Mouse (Mus musculus) lung, postnatal 14 days (tissue): Measurements from ENCODE around the gene Psrc1.

ENCODE experiments used
- DNase-seq: peaks from one replicate; pipeline ENCODE4 v3.0.0; 2021

Psrc1 gene

DNA sequence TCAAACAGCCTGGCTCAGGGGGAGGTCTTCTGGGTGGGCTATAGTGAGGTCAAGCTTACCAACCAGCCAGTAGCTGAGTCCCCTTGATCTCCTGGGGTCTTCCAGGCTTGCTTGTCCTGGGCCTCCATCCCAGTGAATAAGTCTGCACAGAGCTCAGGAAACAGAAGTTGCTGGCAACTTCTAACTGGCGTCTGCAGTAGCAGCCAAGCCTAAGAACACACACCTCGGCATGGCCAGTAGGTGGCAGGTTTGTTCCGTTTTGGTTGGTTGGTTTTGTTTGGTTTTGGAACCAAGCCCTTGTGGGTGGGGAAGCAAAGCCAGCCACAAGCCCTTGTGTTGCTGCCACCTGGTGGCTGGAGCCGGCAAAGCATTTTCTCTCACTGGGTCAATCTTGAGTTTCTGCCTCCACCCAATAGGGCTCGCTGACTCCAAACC, 5.5 kb downstream of the Psrc1 start:
- DNase-seq, result peak; percentile 99

DNA sequence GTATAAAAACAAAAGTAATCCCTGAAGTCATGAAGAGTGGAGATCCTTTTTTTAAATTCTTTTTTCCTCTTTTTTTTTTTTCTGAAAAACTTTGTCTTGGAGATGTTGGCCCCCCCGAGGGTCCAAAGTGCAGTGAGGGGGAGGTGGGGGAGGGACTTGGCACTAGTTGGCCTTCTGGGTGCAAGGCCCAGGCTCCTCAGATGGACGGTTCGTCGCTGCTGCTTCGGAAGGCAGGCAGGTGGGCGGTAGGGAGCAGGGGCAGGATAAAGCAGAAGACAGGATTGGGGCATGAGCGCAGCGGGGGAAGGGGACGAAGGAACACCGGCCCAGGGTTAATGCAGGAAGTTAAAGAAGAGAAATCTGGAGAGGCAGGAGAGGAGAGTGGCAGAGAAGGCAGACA, 8.7 kb downstream of the Psrc1 start:
- DNase-seq, result no peak

DNA sequence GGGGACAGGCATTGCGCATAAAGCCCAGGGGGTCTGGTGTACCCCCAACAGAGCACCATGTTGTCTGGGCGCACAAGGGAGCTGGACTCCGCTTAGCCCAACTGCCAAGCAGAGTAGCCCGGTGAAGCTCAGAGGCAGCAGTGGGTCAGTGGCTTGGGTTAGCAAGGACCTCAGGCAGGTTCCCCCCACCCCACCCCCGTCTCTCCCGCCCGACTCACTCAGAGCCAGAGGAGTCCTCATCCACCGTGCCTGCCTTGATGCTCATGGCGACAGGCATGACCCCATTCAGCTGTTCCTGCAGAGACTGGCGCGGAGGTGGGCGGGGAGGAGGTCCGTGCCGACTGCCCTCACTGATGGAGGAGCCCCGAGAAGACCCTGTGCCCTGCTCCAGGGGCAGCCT, 9.2 kb downstream of the Psrc1 start:
- DNase-seq, result no peak

DNA sequence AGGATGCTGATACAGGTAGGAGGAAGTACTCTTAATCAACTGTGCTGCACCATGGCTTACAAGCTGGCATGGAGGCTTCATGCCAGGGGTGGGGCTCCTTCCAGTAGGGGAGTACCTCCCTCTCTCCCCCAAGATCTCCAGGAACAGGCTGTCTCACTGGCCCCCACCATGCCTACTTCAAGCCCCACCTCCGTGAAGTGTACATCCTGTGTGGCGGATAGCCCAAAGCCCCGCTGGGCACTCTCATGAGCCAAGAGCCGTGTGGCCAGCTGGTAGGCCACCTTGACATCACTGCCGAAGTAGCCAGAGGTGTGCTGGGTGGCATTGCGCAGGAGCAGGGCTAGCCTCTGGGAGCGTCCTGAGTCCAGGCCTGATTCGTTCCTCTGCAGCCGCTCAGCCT, 14.6 kb downstream of the Psrc1 start:
- no peak for DNase-seq

DNA sequence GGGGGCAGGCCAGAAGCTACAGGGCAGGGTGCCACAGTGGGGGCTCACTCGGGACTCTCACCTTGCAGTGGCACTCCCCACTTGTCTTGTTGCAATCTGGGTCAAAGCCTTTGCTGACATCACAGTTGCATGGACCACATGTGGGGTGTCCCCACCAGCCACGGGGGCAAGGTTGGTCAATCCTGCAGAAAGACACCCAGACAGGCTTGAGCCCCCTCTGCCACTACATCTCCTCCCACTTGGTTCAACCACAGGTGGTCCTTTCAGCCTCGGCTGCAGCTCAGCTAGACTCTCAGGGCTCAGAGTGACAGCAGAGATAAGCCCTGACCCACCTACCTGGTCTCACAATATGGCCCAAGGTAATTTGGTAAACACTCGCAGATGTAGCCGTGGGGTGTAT, 16.8 kb downstream of the Psrc1 start:
- no peak for DNase-seq

DNA sequence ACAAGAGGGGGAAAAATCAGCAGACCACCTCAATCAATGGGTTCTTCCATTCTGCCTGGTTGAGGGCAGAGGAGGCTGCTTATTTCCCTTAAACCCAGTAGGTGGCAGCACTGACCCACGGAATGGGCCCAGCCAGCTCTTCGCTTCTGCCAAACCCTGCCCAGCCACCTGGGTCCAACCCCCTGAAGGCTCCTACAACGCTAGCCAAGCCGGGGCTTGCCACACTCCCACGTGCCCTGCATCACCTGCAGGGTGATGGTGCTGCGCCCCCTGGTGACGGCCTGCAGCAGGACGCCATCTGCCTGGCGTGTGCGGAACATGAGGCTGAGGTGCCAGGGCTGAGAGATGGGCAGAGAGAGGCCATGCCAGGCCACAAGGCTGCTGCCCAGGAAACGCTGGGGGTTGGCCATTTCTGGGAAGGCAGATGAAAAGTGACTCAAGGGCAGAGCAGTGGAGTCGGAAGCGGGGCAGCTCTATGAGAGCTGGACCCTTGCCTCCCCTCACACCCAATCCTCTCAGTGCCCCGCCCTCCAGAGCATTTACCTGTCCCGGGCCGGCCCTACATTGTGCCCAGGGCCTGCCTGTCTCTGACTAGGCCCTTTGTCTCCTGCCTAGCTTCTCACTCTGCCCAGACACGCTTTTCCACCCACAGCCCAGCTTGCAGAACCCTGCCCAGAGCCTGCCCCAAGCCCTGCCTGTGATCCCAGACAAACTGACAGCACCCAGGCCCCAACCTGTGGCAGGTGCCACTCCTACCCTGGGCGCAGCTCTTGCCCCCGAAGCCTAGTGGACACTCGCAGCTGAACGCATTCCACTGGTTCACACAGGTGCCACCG, 18.3 kb downstream of the Psrc1 start:
- DNase-seq, result peak; percentile 88

DNA sequence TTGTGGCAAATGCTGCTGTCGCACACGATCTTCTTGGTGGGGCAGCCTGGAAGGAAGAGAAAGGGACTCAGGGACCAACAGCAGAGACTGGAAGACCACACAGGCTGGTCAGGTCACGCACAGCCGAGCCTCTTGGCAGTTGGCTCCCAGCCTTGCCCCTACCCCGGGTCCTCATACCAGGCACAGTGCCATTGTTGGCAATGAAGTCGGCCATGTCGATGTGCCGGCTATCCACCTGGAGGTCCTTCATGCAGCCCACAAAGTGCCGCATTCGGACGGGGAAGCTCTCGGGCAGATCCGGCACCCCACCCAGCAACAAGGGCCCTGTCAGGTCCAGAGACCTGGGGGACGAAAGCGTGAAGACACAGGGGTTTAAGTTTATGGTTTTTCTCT, 18.9 kb downstream of the Psrc1 start:
- no peak for DNase-seq

DNA sequence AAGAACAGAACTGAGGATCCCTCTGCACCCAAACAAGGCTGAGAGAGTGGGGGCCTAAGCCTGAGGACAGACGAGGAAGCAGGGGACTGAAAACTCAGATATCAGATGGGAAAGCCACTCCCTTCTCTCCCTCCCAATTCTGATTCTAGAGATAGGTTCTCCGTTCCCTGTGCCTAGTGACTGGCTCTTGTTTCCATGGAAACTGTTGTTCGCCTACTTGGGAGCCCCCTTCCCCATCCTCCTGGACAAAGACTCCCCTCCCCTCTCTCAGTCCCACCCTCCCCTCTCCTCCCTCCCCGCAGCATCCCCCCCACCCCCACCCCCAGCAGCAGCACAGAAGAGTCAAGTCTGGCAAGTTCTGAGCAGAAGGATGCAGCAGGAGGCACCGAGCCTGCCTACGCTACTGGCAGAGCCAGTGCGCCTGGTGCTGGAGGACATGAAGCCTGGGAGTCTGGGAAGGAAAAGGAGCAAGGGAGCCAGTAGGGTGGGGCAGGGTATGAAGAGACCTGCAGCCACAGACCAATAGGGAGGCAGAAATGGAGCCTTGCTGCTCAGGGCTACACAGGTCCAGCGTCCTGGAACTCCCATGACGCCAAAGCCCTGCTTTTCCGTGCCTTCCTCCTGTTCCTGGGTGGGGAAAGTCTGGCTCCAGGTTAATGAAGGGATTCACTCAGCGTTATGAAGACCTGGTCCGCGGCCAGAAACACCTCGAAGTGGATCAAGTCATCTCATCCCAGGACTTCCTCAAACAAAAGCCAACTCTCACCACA, 22.1 kb downstream of the Psrc1 start:
- no peak for DNase-seq

DNA sequence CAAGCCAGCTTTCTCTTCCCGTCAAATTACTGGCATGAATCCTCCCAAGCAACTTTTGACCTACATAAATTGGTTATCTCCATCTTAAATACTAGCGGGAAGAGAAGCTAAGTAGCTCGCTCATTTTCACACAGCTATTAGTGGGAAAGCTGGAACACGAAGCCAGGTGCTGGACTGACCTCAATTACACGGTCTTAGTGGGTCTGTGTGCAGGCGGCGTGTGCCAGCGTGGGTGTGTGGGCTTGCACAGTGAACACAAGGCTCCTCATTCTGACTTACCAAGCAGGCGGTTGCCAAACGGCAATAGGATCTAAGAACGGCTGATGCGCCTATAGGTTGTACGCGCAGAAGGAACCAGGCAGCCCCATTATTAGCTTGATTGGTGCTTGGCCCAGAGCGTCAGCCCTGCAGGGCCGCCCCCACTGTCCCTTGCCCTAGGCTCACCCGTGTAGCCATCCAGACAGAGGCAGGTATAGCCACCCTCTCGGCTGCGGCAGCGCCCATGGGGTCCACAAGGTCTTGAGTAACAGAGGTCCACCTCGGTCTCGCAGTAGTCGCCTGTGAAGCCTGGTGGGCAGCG, 22.8 kb downstream of the Psrc1 start:
- no peak for DNase-seq

DNA sequence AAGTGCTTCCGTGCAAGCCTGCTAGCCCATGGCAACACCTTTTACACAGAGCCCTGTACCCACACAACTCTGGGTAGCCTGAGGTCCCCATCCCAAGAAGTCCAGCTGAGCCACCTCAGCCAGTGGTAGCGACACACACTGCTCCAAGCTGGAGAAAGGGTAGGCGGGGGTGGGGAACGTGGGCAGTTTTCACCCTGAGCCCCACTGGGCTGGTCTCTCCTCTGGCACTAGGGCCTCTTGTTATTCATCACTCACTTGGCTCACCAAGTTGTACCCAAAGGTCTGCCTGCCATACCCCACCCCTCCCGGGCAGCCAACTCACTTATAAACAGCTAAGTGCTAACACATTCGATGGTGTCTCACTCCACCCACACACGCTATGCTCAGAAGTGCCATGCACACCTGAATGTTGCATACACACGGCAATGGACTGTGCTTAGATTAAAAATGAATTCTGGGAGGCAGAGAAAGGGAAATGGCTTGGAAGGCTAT, 24.9 kb downstream of the Psrc1 start:
- DNase-seq, result no peak

DNA sequence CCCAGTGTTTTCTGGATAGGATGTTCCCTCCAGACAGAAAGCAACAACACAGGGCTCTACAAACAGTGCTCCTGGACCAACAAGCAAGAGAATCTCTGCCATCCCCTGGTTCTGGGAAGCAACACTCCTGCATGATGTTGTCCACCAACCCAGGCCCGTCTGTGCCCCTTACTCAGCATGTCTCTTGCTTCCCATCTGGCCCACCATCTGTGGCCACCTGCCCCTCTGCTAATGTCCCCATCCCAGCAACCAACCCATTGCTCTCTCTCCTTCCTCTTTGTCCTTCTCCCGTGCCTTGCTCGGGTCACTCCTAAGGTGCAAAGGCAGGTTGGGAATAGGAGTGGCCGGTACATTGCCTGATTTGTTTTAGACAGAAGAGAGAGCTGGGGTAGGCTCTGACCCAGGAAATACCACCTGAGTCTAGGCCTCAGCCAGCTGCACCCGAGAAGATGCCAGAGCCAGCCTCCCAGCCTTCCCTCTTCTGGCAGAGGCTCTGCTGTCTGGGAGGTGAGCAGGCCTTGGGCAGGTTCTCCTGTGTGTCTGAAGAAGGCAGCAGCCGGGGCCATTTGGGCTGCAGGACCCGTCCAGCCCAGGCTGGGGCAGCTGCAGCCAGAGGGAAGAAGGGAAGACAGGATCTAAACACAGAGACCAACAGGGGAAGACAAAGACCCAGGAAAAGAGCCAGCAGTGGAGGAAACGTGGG, 26.2 kb downstream of the Psrc1 start:
- DNase-seq, result no peak

DNA sequence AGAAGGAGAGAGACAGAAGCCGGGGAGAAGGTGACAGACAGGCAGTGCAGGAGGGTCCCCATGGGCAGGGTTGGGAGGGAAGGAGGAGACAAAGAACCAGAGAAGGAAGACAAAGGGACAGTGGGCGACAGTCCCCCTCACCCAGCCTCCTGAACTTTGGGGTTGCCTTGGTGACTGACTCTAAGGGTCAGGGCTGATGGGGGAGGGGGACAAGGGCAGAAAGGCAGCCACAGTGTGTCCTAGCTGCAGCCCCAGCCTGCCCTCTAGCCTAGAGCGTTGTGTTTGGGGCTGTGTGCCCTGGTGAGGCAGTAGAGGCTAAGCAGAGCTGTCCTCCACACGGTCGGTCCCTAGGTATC, 26.7 kb downstream of the Psrc1 start:
- DNase-seq, result no peak

DNA sequence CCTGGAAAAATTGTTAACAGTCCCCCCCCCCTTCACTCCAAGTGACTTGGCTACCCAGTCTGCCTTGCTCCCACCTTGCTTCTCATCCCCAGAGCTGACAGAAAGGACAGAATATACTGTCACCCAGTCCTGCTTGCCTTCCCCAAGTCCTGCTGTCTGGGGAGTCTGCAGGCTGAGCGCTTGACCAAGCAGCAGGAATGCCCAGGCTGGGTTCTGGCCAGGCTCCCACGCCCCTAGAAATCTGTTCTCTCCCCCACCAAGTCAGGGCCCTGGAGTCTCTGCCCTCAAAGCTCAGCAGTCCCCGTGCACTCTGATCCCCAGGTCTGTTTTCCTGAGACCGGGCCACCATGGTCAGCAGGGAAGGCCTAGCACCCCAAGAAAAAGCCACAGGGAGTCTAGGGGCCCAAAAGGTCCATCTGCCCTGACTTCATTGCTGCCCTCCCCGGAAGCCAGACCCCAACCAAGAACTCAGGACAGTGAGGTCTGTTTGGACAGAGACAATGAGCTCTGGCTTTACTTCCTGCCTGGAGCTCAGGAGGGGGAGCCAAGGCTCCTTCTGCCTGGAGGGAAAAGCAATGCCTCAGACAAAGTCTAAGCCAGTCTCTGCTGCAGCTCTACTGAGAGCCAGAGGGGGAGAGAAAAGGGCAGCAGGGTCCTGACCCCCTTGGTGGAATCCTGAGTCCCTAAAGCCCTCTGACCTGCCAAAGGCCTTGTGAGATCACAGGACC, 27.6 kb downstream of the Psrc1 start:
- DNase-seq, result no peak

DNA sequence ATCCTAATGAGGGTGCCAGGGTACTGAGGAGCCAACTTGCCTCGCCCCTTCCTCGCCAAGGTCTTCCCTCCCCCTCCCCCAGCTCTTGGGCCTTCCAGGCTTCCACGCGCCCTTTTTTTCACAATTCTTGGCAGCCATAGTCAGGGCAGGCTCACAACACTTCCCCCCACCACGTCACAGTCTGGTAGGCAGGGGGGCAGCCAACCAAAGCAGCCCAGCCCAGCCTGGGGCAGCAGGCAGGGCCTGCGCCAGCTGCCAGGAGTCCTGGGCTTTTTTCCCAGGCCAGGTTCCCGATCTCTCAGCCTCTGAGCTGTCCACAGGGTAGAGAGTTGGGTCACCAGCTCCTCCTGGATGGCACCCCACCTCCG, 28.1 kb downstream of the Psrc1 start:
- peak; percentile 59 for DNase-seq

DNA sequence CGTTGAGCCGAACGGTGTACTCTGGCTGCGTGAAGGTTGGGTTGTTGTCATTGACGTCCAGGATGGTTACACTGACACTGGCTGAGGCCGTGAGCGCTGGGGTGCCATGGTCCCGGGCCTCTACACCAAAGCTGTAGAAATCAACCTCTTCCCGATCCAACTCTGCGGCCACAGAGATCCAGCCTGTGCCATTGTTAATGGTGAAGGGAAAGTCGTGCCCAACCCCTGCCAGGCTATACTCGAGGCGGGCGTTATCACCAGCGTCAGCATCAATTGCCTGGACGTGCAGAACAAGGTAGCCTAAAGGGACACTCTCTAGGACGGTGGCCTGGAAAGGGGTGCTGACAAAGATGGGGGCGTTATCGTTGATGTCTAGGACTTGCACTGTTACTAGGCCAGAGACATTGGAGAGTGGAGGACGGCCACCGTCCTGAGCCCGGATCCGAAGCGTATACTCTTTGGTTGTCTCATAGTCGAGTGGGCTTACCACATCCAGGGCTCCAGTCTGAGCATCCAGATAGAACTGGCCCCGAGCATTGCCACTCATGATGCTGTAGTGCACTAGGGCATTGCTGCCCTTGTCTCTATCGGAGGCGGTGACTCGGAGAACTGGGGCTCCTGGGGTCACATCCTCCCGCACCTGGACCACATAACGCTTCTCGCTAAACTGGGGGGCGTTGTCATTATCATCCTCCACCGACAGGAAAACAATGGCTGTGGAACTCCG, 30.2 kb downstream of the Psrc1 start:
- no peak for DNase-seq

DNA sequence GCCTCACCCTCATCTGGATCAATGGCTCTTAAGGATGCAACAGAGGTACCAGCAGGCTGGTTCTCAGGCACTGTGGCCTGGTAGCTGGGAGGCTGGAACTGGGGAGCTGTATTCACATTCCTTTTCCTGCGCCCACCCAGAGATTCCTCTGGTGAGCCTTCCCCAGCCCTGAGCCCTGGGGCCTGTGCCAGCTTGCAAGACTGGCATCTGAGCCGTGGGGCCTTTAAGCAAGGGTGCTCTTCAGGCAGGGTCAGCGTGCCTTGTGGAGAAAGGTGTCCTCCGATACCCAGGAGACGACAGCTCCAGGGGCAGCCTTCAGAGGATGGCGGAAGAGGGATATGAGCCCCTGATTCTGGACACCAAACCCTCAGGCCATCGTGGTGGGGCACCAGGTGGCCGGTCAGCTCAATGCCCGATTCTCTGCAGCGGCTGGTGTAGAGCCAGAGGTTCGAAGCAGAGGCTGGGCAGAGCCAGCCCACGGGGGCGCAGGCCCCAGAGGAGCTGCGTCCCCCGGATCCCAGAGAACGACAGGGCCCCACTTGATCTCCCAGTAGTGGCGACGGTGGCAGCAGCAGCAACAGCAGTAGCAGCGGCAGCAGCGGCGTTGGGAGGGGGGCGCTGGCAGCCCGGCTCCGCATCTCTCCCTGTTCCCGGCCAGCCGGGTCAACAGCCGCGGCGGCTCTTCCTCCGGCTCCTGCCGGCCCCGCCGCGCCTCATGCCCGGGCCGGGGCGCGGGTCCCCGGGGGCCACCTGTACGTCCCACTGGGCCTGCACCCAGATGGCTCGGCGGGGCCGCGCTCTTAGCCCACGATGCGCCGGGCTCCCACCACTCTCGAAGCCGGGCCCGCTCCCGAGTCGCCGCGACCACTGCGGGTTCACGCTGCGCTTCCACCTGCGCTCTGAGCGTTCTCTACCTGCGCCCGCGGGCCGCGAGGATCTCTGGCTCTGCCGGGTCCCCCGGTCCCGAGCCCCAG, 31.5 kb downstream of the Psrc1 start, which contains the start of gene Celsr2:
TSS of gene Celsr2 (minus strand) at position 696 of the 974 bp plus-strand sequence.
- peak; percentile 18 for DNase-seq

DNA sequence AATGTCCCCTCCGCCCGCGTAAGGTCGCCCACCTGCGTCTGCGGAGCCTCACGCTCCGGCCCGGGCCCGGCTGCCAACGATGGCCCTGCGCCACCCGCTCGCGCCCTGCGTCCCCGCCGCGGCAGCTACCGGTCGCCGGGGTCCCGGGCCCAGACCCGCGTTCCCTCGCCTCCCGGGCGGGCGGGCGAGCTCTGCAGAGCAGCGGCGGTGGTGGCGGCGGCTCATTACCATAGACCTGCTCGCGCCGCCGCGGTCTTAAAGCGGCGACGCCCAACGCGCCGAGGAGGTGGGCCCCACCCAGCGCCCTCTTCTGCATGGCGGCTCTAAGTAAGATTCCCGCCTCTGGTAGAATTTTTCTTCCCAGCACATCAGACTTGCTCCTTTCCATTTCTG, 32.2 kb downstream of the Psrc1 start:
- DNase-seq, result peak; percentile 77

DNA sequence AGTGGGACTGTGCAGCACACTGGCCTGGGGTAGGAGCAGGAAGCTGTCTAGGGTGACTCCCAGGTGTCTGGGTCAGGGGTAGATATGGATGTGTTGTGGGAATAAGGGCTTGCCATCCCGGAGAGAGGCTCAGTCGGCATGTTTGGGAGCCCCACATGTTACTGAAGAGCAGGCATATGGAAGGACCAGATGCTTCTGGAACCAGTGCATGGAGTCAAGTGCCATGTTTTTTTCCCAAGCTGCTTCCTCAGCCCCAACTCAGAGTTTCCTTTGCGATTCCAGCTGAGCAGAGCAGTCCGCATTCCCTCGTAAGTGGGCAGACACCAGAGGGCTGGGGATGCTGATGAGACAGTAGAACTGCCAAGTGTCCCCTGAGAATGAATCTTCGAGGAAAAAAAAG, 39.4 kb downstream of the Psrc1 start:
- no peak for DNase-seq

DNA sequence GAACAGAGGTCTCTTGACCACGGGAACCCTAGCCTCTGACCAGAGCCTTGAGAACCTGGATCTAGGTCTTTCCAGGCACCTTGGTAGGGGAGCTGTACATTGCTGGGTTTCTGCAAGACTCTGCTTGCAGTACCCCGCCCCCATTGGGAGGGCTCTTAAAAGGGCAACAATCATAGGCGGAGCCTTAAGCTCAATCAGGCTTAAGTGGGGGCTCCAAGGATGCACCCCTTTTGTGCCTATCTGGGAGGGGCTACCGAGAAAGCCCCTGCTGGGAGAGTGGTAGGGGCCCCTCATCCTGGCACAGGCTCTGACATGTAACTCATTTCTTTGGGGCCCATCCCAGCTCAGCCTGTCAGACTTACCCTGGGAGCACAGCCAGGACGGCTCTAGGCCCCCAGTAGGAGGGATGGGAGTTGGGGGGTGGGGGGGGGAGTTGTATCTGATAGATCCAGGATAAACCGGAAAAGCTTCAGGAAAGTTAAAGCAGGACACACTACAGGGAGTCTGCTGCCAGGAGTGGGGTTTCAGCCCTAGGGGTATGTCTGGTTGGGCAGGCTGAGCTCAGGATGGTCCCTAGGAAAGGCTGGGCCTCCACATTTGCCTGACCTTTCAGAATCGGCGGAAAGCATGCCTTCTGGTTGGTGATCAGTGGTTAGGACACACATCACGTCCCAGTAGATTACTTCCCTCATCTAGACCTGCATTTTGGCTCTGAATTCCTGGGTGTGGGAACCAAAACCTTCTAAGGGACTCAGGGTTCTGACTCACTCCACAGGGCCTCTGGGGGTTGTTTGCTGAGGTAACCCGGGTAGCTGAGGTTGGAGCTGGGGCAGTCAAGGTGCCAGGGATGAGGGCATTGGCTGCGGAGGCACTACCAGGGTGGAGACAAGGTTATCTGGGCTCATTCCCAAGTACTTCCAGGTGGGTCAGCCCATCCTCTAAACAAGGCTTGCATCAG, 40.5 kb downstream of the Psrc1 start:
- DNase-seq, result peak; percentile 44
